Mouse (Mus musculus): ENCODE data around the gene Kat5.

- TF ChIP-seq CTCF (conservative IDR thresholded peaks at IDR 0.05; ENCODE audit: insufficient read depth, insufficient read length, low read depth, low read length) (no peak), POLR2A (IDR thresholded peaks at IDR 0.05; ENCODE audit: low read depth, low read length) (no peak)
Measured at GRCm38 (mm10) chr19:5649298-5649741, 39.3 kb upstream of the Kat5 start.
